Mouse (Mus musculus): Measurements from ENCODE around the gene Cxcl9. TPM values are rescaled to one million over a fixed set of nuclear protein-coding genes. Genes with fewer than 3 reads are reported as not detected.

Gene Cxcl9
- polyA plus RNA-seq, 1 experiment = not detected

GRCm38 (mm10) chr5:92348794-92349413, 21.0 kb upstream of the Cxcl9 start, which contains the start of gene Cxcl10:
Cxcl10 (minus strand) TSS chr5:92348889.
- TF ChIP-seq POLR2A (IDR thresholded peaks at IDR 0.05; ENCODE audit: extremely low read depth, insufficient read depth, low read length) = no peak
- no peak for TF ChIP-seq CTCF (IDR thresholded peaks at IDR 0.05; ENCODE audit: extremely low read depth, insufficient read depth, low read length)
- no peak within 1 kb of the TSS for H3K27ac ChIP-seq (ENCODE audit: insufficient read depth, low read length)
- H3K4me1 ChIP-seq (ENCODE audit: control insufficient read depth, insufficient read depth, low read length) = no peaks in the 10 kb centered on the region
- peak within 1 kb of the TSS; percentile 29 for H3K4me3 ChIP-seq (ENCODE audit: insufficient read depth, low read length)

GRCm38 (mm10) chr5:92345006-92345405, 17.1 kb upstream of the Cxcl9 start:
- no peak overlapping the region for H3K27ac ChIP-seq (ENCODE audit: insufficient read depth, low read length)
- H3K4me1 ChIP-seq (ENCODE audit: control insufficient read depth, insufficient read depth, low read length) = no peaks in the 10 kb centered on the region
- TF ChIP-seq CTCF (IDR thresholded peaks at IDR 0.05; ENCODE audit: extremely low read depth, insufficient read depth, low read length) (no peak), POLR2A (IDR thresholded peaks at IDR 0.05; ENCODE audit: extremely low read depth, insufficient read depth, low read length) (no peak)
- no peak overlapping the region for H3K4me3 ChIP-seq (ENCODE audit: insufficient read depth, low read length)

- no peaks in the 10 kb centered on the region for H3K4me1 ChIP-seq (ENCODE audit: control insufficient read depth, insufficient read depth, low read length)
- H3K4me3 ChIP-seq (ENCODE audit: insufficient read depth, low read length) = no peak overlapping the region
- no peak overlapping the region for H3K27ac ChIP-seq (ENCODE audit: insufficient read depth, low read length)
- TF ChIP-seq CTCF (IDR thresholded peaks at IDR 0.05; ENCODE audit: extremely low read depth, insufficient read depth, low read length) = no peak
- no peak for TF ChIP-seq POLR2A (IDR thresholded peaks at IDR 0.05; ENCODE audit: extremely low read depth, insufficient read depth, low read length)
Measured at GRCm38 (mm10) chr5:92340606-92341005, 12.7 kb upstream of the Cxcl9 start.

GRCm38 (mm10) chr5:92336743-92337142, 8.9 kb upstream of the Cxcl9 start:
- TF ChIP-seq POLR2A (IDR thresholded peaks at IDR 0.05; ENCODE audit: extremely low read depth, insufficient read depth, low read length) (no peak), CTCF (IDR thresholded peaks at IDR 0.05; ENCODE audit: extremely low read depth, insufficient read depth, low read length) (no peak)
- no peak overlapping the region for H3K4me3 ChIP-seq (ENCODE audit: insufficient read depth, low read length)
- peaks cover 2% of the 10 kb centered on the region; the same call in 1 of the 2 replicates for H3K4me1 ChIP-seq (ENCODE audit: control insufficient read depth, insufficient read depth, low read length)
- H3K27ac ChIP-seq (ENCODE audit: insufficient read depth, low read length) = no peak overlapping the region

GRCm38 (mm10) chr5:92332359-92332840, 4.5 kb upstream of the Cxcl9 start:
- Histone ChIP-seq H3K4me1 (ENCODE audit: control insufficient read depth, insufficient read depth, low read length) (peaks cover 2% of the 10 kb centered on the region; the same call in 1 of the 2 replicates), H3K27ac (ENCODE audit: insufficient read depth, low read length) (no peak overlapping the region), H3K4me3 (ENCODE audit: insufficient read depth, low read length) (no peak overlapping the region)
- TF ChIP-seq POLR2A (IDR thresholded peaks at IDR 0.05; ENCODE audit: extremely low read depth, insufficient read depth, low read length) (no peak), CTCF (IDR thresholded peaks at IDR 0.05; ENCODE audit: extremely low read depth, insufficient read depth, low read length) (no peak)

- Histone ChIP-seq H3K4me1 (ENCODE audit: control insufficient read depth, insufficient read depth, low read length) (peaks cover 2% of the 10 kb centered on the region; the same call in 1 of the 2 replicates), H3K4me3 (ENCODE audit: insufficient read depth, low read length) (no peak within 1 kb of the TSS), H3K27ac (ENCODE audit: insufficient read depth, low read length) (no peak within 1 kb of the TSS)
- TF ChIP-seq POLR2A (IDR thresholded peaks at IDR 0.05; ENCODE audit: extremely low read depth, insufficient read depth, low read length) (no peak), CTCF (IDR thresholded peaks at IDR 0.05; ENCODE audit: extremely low read depth, insufficient read depth, low read length) (no peak)
Measured at GRCm38 (mm10) chr5:92331635-92332338, 3.9 kb upstream of the Cxcl9 start, which contains the start of gene Art3. Art3 (plus strand) TSS chr5:92331827.

- Histone ChIP-seq H3K27ac (ENCODE audit: insufficient read depth, low read length) (no peak overlapping the region), H3K4me1 (ENCODE audit: control insufficient read depth, insufficient read depth, low read length) (peaks cover 2% of the 10 kb centered on the region; the same call in 1 of the 2 replicates), H3K4me3 (ENCODE audit: insufficient read depth, low read length) (no peak overlapping the region)
- TF ChIP-seq CTCF (IDR thresholded peaks at IDR 0.05; ENCODE audit: extremely low read depth, insufficient read depth, low read length) (no peak), POLR2A (IDR thresholded peaks at IDR 0.05; ENCODE audit: extremely low read depth, insufficient read depth, low read length) (no peak)
Measured at GRCm38 (mm10) chr5:92331122-92331521, 3.2 kb upstream of the Cxcl9 start.

- H3K4me3 ChIP-seq (ENCODE audit: insufficient read depth, low read length) = no peak overlapping the region
- H3K27ac ChIP-seq (ENCODE audit: insufficient read depth, low read length) = no peak overlapping the region
Measured at GRCm38 (mm10) chr5:92327367-92327766, 512 bp downstream of the Cxcl9 start.

GRCm38 (mm10) chr5:92323264-92323663, 4.6 kb downstream of the Cxcl9 start:
- no peak overlapping the region for H3K4me3 ChIP-seq (ENCODE audit: insufficient read depth, low read length)
- no peaks in the 10 kb centered on the region for H3K4me1 ChIP-seq (ENCODE audit: control insufficient read depth, insufficient read depth, low read length)
- TF ChIP-seq CTCF (IDR thresholded peaks at IDR 0.05; ENCODE audit: extremely low read depth, insufficient read depth, low read length) (no peak), POLR2A (IDR thresholded peaks at IDR 0.05; ENCODE audit: extremely low read depth, insufficient read depth, low read length) (no peak)
- H3K27ac ChIP-seq (ENCODE audit: insufficient read depth, low read length) = no peak overlapping the region

More at GRCm38 (mm10) chr5:92327367-92327766, 512 bp downstream of the Cxcl9 start:
- TF ChIP-seq POLR2A (IDR thresholded peaks at IDR 0.05; ENCODE audit: extremely low read depth, insufficient read depth, low read length) (no peak), CTCF (IDR thresholded peaks at IDR 0.05; ENCODE audit: extremely low read depth, insufficient read depth, low read length) (no peak)
- no peaks in the 10 kb centered on the region for H3K4me1 ChIP-seq (ENCODE audit: control insufficient read depth, insufficient read depth, low read length)

All from cortical plate, adult 2 months (tissue).